ENCODE assay signal across 16 mouse cellular contexts in the genomic region with DNA sequence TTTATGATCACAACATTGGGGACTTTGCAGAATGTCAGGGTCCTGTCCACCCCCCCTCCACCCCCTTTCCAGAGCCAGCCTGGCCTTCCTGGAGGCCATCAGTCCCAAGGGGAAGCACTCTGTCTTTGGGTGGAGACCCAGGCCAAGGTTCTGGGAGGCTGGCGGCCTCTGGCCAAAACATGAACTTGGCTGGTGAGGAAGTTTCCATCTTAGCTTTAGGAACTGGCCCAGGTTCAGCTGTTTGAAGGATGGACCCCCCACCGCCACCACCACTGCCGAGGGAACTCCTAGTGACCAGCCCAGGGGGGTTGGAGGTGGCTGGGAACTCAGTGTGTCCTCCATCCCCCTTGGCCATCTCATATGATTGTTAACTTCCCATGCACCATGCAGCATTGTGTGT. TPM values are rescaled to one million over a fixed set of nuclear protein-coding genes. Genes with fewer than 3 reads are reported as not detected.
DNase-seq lines count a peak whose midpoint lies in the region; ATAC-seq lines count a peak whose summit lies in the region.
"Had no signal": no experiment of that assay in that cellular context is flagged by ENCODE, and none has a peak within 500 bp of the region (broad histone marks: within the 10 kb centered on the region; RNA-seq: fewer than 3 reads in every experiment).

No protein-coding gene starts in this region.

- H3K4me2 ChIP-seq in heart, embryonic 14.5 days (ENCODE audit: low read length) = no peak overlapping the region
- H3K4me2 ChIP-seq in midbrain, embryonic 11.5 days = no peak overlapping the region
- no peak overlapping the region for H3K4me2 ChIP-seq in midbrain, embryonic 16.5 days (ENCODE audit: low read length)
- H3K4me2 ChIP-seq in liver, embryonic 15.5 days = peak overlapping the region; percentile 96; the same call in 1 of the 2 replicates

- H3K36me3 ChIP-seq in heart, embryonic 14.5 days (ENCODE audit: control insufficient read depth, insufficient read depth, low read length) = no peaks in the 10 kb centered on the region
- H3K36me3 ChIP-seq in midbrain, embryonic 11.5 days (ENCODE audit: control insufficient read depth, insufficient read depth, low read length) = no peaks in the 10 kb centered on the region
- H3K36me3 ChIP-seq in midbrain, embryonic 16.5 days (ENCODE audit: control insufficient read depth, insufficient read depth, low read length) = no peaks in the 10 kb centered on the region
- no peaks in the 10 kb centered on the region for H3K36me3 ChIP-seq in liver, embryonic 15.5 days (replicated peaks)

- H3K9me3 ChIP-seq in heart, embryonic 14.5 days (ENCODE audit: control insufficient read depth, low read length) = no peaks in the 10 kb centered on the region
- H3K9me3 ChIP-seq in midbrain, embryonic 11.5 days (ENCODE audit: control insufficient read depth, low read length) = no peaks in the 10 kb centered on the region
- no peaks in the 10 kb centered on the region for H3K9me3 ChIP-seq in midbrain, embryonic 16.5 days (replicated peaks; ENCODE audit: control insufficient read depth, low read length, poor library complexity, severe bottlenecking)
- no peaks in the 10 kb centered on the region for H3K9me3 ChIP-seq in liver, embryonic 15.5 days (replicated peaks)
- H3K9me3 ChIP-seq: forebrain, embryonic 13.5 days had no signal

- H3K27me3 ChIP-seq in heart, embryonic 14.5 days (ENCODE audit: control insufficient read depth, insufficient read depth, low read length) = peaks cover 24% of the 10 kb centered on the region
- H3K27me3 ChIP-seq in midbrain, embryonic 11.5 days (ENCODE audit: control insufficient read depth, insufficient read depth, low read length) = peaks cover 17% of the 10 kb centered on the region
- peaks cover 25% of the 10 kb centered on the region for H3K27me3 ChIP-seq in midbrain, embryonic 16.5 days (ENCODE audit: control insufficient read depth, insufficient read depth, low read depth, low read length)
- H3K27me3 ChIP-seq in liver, embryonic 15.5 days = peaks cover 30% of the 10 kb centered on the region

- H3K9ac ChIP-seq in heart, embryonic 14.5 days (ENCODE audit: low read length) = peak overlapping the region; percentile 67; the same call in 1 of the 2 replicates
- H3K9ac ChIP-seq in midbrain, embryonic 11.5 days (ENCODE audit: low read length) = no peak overlapping the region
- no peak overlapping the region for H3K9ac ChIP-seq in midbrain, embryonic 16.5 days (ENCODE audit: low read depth, low read length)
- H3K9ac ChIP-seq in liver, embryonic 15.5 days = peak overlapping the region; percentile 64; the same call in 1 of the 2 replicates

- H3K27ac ChIP-seq in heart, embryonic 14.5 days (replicated peaks in 1 of 2; ENCODE audit: control insufficient read depth in 1 of 2, insufficient read depth in 1 of 2, low read depth in 2 of 2, low read length in 2 of 2) = no peak overlapping the region
- H3K27ac ChIP-seq in midbrain, embryonic 11.5 days (ENCODE audit: low read depth, low read length) = no peak overlapping the region
- no peak overlapping the region for H3K27ac ChIP-seq in midbrain, embryonic 16.5 days (ENCODE audit: low read length)
- no peak overlapping the region for H3K27ac ChIP-seq in liver, embryonic 15.5 days (replicated peaks)

- 56% methylated on average over 3 of the region's 3 CpGs for WGBS in heart, embryonic 14.5 days
- 64% methylated on average over 3 of the region's 3 CpGs for WGBS in midbrain, embryonic 11.5 days
- WGBS in midbrain, embryonic 16.5 days = 75% methylated on average over 3 of the region's 3 CpGs
- WGBS in liver, embryonic 15.5 days (ENCODE audit: insufficient replicate concordance) = 57% methylated on average over 3 of the region's 3 CpGs

- DNase-seq in heart, postnatal 25 days (ENCODE audit: low spot score) = no peak
- peak; percentile 65 for DNase-seq in midbrain, embryonic 11.5 days (ENCODE audit: low spot score, missing footprints)
- no peak for DNase-seq in B cell, adult 2 months
- no peak for DNase-seq in embryo, embryonic 10.5 days (ENCODE audit: low spot score)
- DNase-seq: heart, postnatal 4 days; kidney, adult 2 months; kidney, postnatal 36 days; lung, postnatal 10 days; right cerebral cortex, postnatal 14 days had no signal

- ATAC-seq in heart, embryonic 14.5 days (ENCODE audit: insufficient number of reproducible peaks, insufficient read depth, low FRiP score, low read depth) = no peak
- ATAC-seq in midbrain, embryonic 11.5 days (ENCODE audit: low FRiP score) = no peak
- no peak for ATAC-seq in midbrain, embryonic 16.5 days
- no peak for ATAC-seq in liver, embryonic 15.5 days (ENCODE audit: insufficient read depth)
- ATAC-seq: activated CD4-positive, CD25-positive, alpha-beta regulatory T cell, adult 4 months had no signal

- peaks cover 20 to 36% of the 10 kb centered on the region in 2 experiments for H3K4me1 ChIP-seq in heart, embryonic 14.5 days (ENCODE audit: control insufficient read depth in 2 of 2, insufficient read depth in 2 of 2, low read length in 2 of 2)
- H3K4me1 ChIP-seq in midbrain, embryonic 11.5 days (ENCODE audit: control insufficient read depth, insufficient read depth, low read length) = peaks cover 33% of the 10 kb centered on the region
- H3K4me1 ChIP-seq in midbrain, embryonic 16.5 days (ENCODE audit: control insufficient read depth, insufficient read depth, low read length) = peaks cover 35% of the 10 kb centered on the region
- H3K4me1 ChIP-seq in liver, embryonic 15.5 days (replicated peaks) = peaks cover 84% of the 10 kb centered on the region

- H3K4me3 ChIP-seq in heart, embryonic 14.5 days (ENCODE audit: control insufficient read depth in 1 of 2, insufficient read depth in 1 of 2, low read depth in 1 of 2, low read length in 2 of 2) = no peak overlapping the region
- H3K4me3 ChIP-seq in midbrain, embryonic 11.5 days (ENCODE audit: low read depth, low read length) = no peak overlapping the region
- no peak overlapping the region for H3K4me3 ChIP-seq in midbrain, embryonic 16.5 days (ENCODE audit: low read depth, low read length)
- H3K4me3 ChIP-seq in liver, embryonic 15.5 days (replicated peaks) = no peak overlapping the region

- intact Hi-C loops in heart, postnatal 25 days (cut with DNase I) = loop anchor here (5.0 kb wide), 1 partner anchor 154 kb away; a partner anchor contains a TSS

RNA-seq across cellular contexts. Expression of a gene that starts 3.5 kb away (rescaled TPM):
- 28.8 and 31.3 TPM in 2 replicates for polyA plus RNA-seq in heart, embryonic 14.5 days (2014; fragmentation: Nextera tagmentation; extraction: Ambion mirVana)
- 10 to 100 TPM; 18.3 to 18.8 TPM for total RNA-seq in heart, postnatal 25 days (2021)
- 31.5 and 34.6 TPM in 2 replicates for polyA plus RNA-seq in midbrain, embryonic 11.5 days (2014; fragmentation: Nextera tagmentation; extraction: Ambion mirVana)
- 96.8 and 106 TPM in 2 replicates for polyA plus RNA-seq in midbrain, embryonic 16.5 days (2015; fragmentation: Nextera tagmentation; extraction: Ambion mirVana)
- polyA plus RNA-seq in liver, embryonic 15.5 days (2015; fragmentation: Nextera tagmentation; extraction: Ambion mirVana) = 12.5 and 14.4 TPM in 2 replicates

RNA-seq across cellular contexts. Expression of a gene that starts 3.7 kb away (rescaled TPM):
- polyA plus RNA-seq in heart, embryonic 14.5 days (2014; fragmentation: Nextera tagmentation; extraction: Ambion mirVana) = 31.0 and 31.5 TPM in 2 replicates
- 10 to 100 TPM; 25.7 to 28.8 TPM for total RNA-seq in heart, postnatal 25 days (2021)
- 7.4 and 9.1 TPM in 2 replicates for polyA plus RNA-seq in midbrain, embryonic 11.5 days (2014; fragmentation: Nextera tagmentation; extraction: Ambion mirVana)
- 2.5 and 4.0 TPM in 2 replicates for polyA plus RNA-seq in midbrain, embryonic 16.5 days (2015; fragmentation: Nextera tagmentation; extraction: Ambion mirVana)
- polyA plus RNA-seq in liver, embryonic 15.5 days (2015; fragmentation: Nextera tagmentation; extraction: Ambion mirVana) = 1.1 and 1.6 TPM in 2 replicates
- total RNA-seq: granulocyte monocyte progenitor cell, adult 5-6 weeks; monocyte, adult 5-6 weeks had no signal
- polyA plus RNA-seq: activated CD4-positive, CD25-positive, alpha-beta regulatory T cell, adult 4 months had no signal

RNA-seq across cellular contexts. Expression of a gene that starts 9.0 kb away (rescaled TPM):
- 0.96 and 1.2 TPM in 2 replicates for polyA plus RNA-seq in heart, embryonic 14.5 days (2014; fragmentation: Nextera tagmentation; extraction: Ambion mirVana)
- total RNA-seq in heart, postnatal 25 days (2021) = under 1 TPM; 0.13 to 0.22 TPM
- 0.54 and 1.0 TPM in 2 replicates for polyA plus RNA-seq in midbrain, embryonic 11.5 days (2014; fragmentation: Nextera tagmentation; extraction: Ambion mirVana)
- polyA plus RNA-seq in midbrain, embryonic 16.5 days (2015; fragmentation: Nextera tagmentation; extraction: Ambion mirVana) = 0.97 and 1.1 TPM in 2 replicates
- polyA plus RNA-seq in liver, embryonic 15.5 days (2015; fragmentation: Nextera tagmentation; extraction: Ambion mirVana) = 0.23 and 0.60 TPM in 2 replicates

RNA-seq across cellular contexts. Expression of a gene that starts 43.3 kb away (rescaled TPM):
- polyA plus RNA-seq in heart, embryonic 14.5 days (2014; fragmentation: Nextera tagmentation; extraction: Ambion mirVana) = 17.7 TPM in 2 replicates
- 1 to 10 TPM; 5.0 to 5.2 TPM for total RNA-seq in heart, postnatal 25 days (2021)
- polyA plus RNA-seq in midbrain, embryonic 11.5 days (2014; fragmentation: Nextera tagmentation; extraction: Ambion mirVana) = 13.1 and 15.0 TPM in 2 replicates
- polyA plus RNA-seq in midbrain, embryonic 16.5 days (2015; fragmentation: Nextera tagmentation; extraction: Ambion mirVana) = 15.6 and 16.1 TPM in 2 replicates
- 2.4 and 2.6 TPM in 2 replicates for polyA plus RNA-seq in liver, embryonic 15.5 days (2015; fragmentation: Nextera tagmentation; extraction: Ambion mirVana)

RNA-seq across cellular contexts. Expression of a gene that starts 43.5 kb away (rescaled TPM):
- 1,100 and 1,119 TPM in 2 replicates for polyA plus RNA-seq in heart, embryonic 14.5 days (2014; fragmentation: Nextera tagmentation; extraction: Ambion mirVana)
- 100 to 1,000 TPM; 913 to 934 TPM for total RNA-seq in heart, postnatal 25 days (2021)
- 323 and 337 TPM in 2 replicates for polyA plus RNA-seq in midbrain, embryonic 11.5 days (2014; fragmentation: Nextera tagmentation; extraction: Ambion mirVana)
- 492 and 497 TPM in 2 replicates for polyA plus RNA-seq in midbrain, embryonic 16.5 days (2015; fragmentation: Nextera tagmentation; extraction: Ambion mirVana)
- 210 and 226 TPM in 2 replicates for polyA plus RNA-seq in liver, embryonic 15.5 days (2015; fragmentation: Nextera tagmentation; extraction: Ambion mirVana)

Comparison
In these comparisons a context has a peak if more than half of its experiments do, and no peak if none do; other contexts are left out.
1. H3K9ac ChIP-seq: peak in heart, embryonic 14.5 days (single experiment) and liver, embryonic 15.5 days (single experiment); none in midbrain, embryonic 11.5 days (single experiment) and midbrain, embryonic 16.5 days (single experiment).